Mouse (Mus musculus) liver, embryonic 14.5 days (tissue): ENCODE results near the gene Foxf1. TPM values are rescaled to one million over a fixed set of nuclear protein-coding genes. Genes with fewer than 3 reads are reported as not detected.
A peak's percentile ranks its signal among the peaks of the same experiment; 100 is the strongest.

Source experiments
- ATAC-seq: fragments of 200-750 bp; cut with Nextera tagmentation; 2 replicates; pipeline ENCODE4 v1.8.0; 2017; ENCODE audit warnings: moderate number of reproducible peaks, mild to moderate bottlenecking, moderate library complexity; ENCODE audit not compliant: insufficient read depth
- DNase-seq, 3 experiments: peaks; one replicate each; pipeline ENCODE4 v3.0.0-alpha.2; 2012 to 2013; ENCODE audit warnings: low read depth in 3 of 3, low spot score in 3 of 3
- H3K27ac ChIP-seq: fragments of 300-500 bp; sonication (generic); 2 replicates; pipeline ENCODE4 v1.5.1; 2014; ENCODE audit warnings: moderate library complexity, mild to moderate bottlenecking, control low read depth, inconsistent platforms
- H3K27me3 ChIP-seq: fragments of 300-500 bp; sonication (generic); 2 replicates; pipeline ENCODE4 v1.6.1; 2014; ENCODE audit warnings: mild to moderate bottlenecking, low read length, moderate library complexity; ENCODE audit not compliant: control insufficient read depth, insufficient read depth
- H3K36me3 ChIP-seq: fragments of 300-500 bp; sonication (generic); replicated peaks from 2 replicates; pipeline ENCODE4 v1.6.1; 2014; ENCODE audit warnings: low read depth; ENCODE audit not compliant: control insufficient read depth, insufficient read depth
- H3K4me1 ChIP-seq, 2 experiments: fragments of 200-500 bp in 1 of 2; fragments of 300-500 bp in 1 of 2; sonication (generic) in 1 of 2; replicated peaks; 2 replicates each; pipeline ENCODE4 v1.6.1; 2012 to 2014; ENCODE audit warnings: antibody characterized with exemption in 1 of 2, inconsistent platforms in 1 of 2, low read length in 1 of 2; ENCODE audit not compliant: control insufficient read depth in 2 of 2, insufficient read depth in 2 of 2
- H3K4me2 ChIP-seq: fragments of 300-500 bp; sonication (generic); 2 replicates; pipeline ENCODE4 v1.6.1; 2014; ENCODE audit warnings: low read depth, mild to moderate bottlenecking, control low read depth, moderate library complexity
- H3K4me3 ChIP-seq, 2 experiments: fragments of 200-500 bp in 1 of 2; fragments of 300-500 bp in 1 of 2; sonication (generic) in 1 of 2; 2 replicates each; pipeline ENCODE4 v1.5.1; 2012 to 2014; ENCODE audit warnings: low read depth in 2 of 2, low read length in 2 of 2, mild to moderate bottlenecking in 2 of 2, control low read depth in 1 of 2, inconsistent platforms in 1 of 2, moderate library complexity in 1 of 2; ENCODE audit not compliant: insufficient read depth in 1 of 2
- H3K9ac ChIP-seq: fragments of 300-500 bp; sonication (generic); replicated peaks from 2 replicates; pipeline ENCODE4 v1.6.1; 2014; ENCODE audit warnings: mild to moderate bottlenecking, control low read depth, moderate library complexity
- H3K9me3 ChIP-seq: fragments of 300-500 bp; sonication (generic); 2 replicates; pipeline ENCODE4 v1.6.1; 2016; ENCODE audit warnings: low read length, mixed read lengths; ENCODE audit not compliant: control insufficient read depth
- CTCF ChIP-seq: IDR thresholded peaks from 2 replicates; pipeline ENCODE4 v1.5.1; 2016; ENCODE audit warnings: antibody characterized with exemption, low read depth, control low read depth
- EP300 ChIP-seq: IDR thresholded peaks from 2 replicates; pipeline ENCODE4 v1.6.1; 2016; ENCODE audit warnings: antibody characterized with exemption, low read depth
- WGBS: fragments of 180-500 bp; shearing (Covaris S2); extraction: QIAGEN DNeasy Blood & Tissue Kit; methylation state at CpG from one replicate; pipeline ENCODE4 v1.1.7; 2014; ENCODE audit not compliant: insufficient replicate concordance; 5-methylcytosine and 5-hydroxymethylcytosine counted together
- polyA plus RNA-seq, 2 experiments: library from polyadenylated mRNA; depleted of rRNA in 1 of 2; stranded (reverse) in 1 of 2; unstranded in 1 of 2; fragments of >200 nt; fragmentation: Nextera tagmentation in 1 of 2; extraction: Ambion mirVana in 1 of 2; gene quantifications; 2 replicates each; pipeline versions ENCODE4 v1.2.1 to v1.2.3; 2012 to 2014

Gene Foxf1
- polyA plus RNA-seq, 2 experiments = 2.5 to 2.8 TPM

- no peak overlapping the region for H3K9ac ChIP-seq
- peak overlapping the region; percentile 4; the same call in 1 of the 2 replicates for H3K4me2 ChIP-seq
- DNase-seq (no peak), ATAC-seq (no peak)
- no peaks in the 10 kb centered on the region for H3K36me3 ChIP-seq
- H3K9me3 ChIP-seq = no peaks in the 10 kb centered on the region
- no peak overlapping the region for H3K4me3 ChIP-seq
- peaks cover 66% of the 10 kb centered on the region for H3K27me3 ChIP-seq
- WGBS = 4% methylated on average over 48 of the region's 48 CpGs
- H3K27ac ChIP-seq = no peak overlapping the region
- TF ChIP-seq CTCF (no peak), EP300 (no peak)
- H3K4me1 ChIP-seq = no peaks in the 10 kb centered on the region
These were observed 10.7 kb upstream of the Foxf1 start for GRCm38 (mm10) chr8:121073174-121074107.

- H3K27me3 ChIP-seq = peaks cover 75% of the 10 kb centered on the region
- TF ChIP-seq EP300 (no peak), CTCF (no peak)
- WGBS = 4% methylated on average over 15 of the region's 15 CpGs
- H3K9me3 ChIP-seq = no peaks in the 10 kb centered on the region
- no peak for DNase-seq
- no peak for ATAC-seq
- H3K4me3 ChIP-seq = no peak overlapping the region
- no peaks in the 10 kb centered on the region for H3K36me3 ChIP-seq
- H3K27ac ChIP-seq = no peak overlapping the region
- no peak overlapping the region for H3K4me2 ChIP-seq
- no peak overlapping the region for H3K9ac ChIP-seq
- H3K4me1 ChIP-seq = no peaks in the 10 kb centered on the region
These were observed 9.9 kb upstream of the Foxf1 start for GRCm38 (mm10) chr8:121074108-121074847.

- no peak overlapping the region for H3K27ac ChIP-seq
- H3K4me1 ChIP-seq = no peaks in the 10 kb centered on the region
- H3K27me3 ChIP-seq = peaks cover 80% of the 10 kb centered on the region
- H3K9me3 ChIP-seq = no peaks in the 10 kb centered on the region
- H3K4me3 ChIP-seq = no peak overlapping the region
- WGBS = 5% methylated on average over 10 of the region's 10 CpGs
- no peak for ATAC-seq
- no peak overlapping the region for H3K4me2 ChIP-seq
- no peak for TF ChIP-seq CTCF
- no peak for TF ChIP-seq EP300
- DNase-seq = no peak
- no peaks in the 10 kb centered on the region for H3K36me3 ChIP-seq
- H3K9ac ChIP-seq = no peak overlapping the region
These were observed 9.4 kb upstream of the Foxf1 start for GRCm38 (mm10) chr8:121074848-121075145.

GRCm38 (mm10) chr8:121075936-121076335 lies 8.2 kb upstream of the Foxf1 start:
- H3K4me1 ChIP-seq = no peaks in the 10 kb centered on the region
- TF ChIP-seq EP300 (no peak), CTCF (no peak)
- no peak overlapping the region for H3K27ac ChIP-seq
- ATAC-seq (no peak), DNase-seq (no peak)
- H3K27me3 ChIP-seq = peaks cover 91% of the 10 kb centered on the region
- no peak overlapping the region for H3K4me2 ChIP-seq
- H3K9ac ChIP-seq = no peak overlapping the region
- no peak overlapping the region for H3K4me3 ChIP-seq
- 10% methylated on average over 13 of the region's 13 CpGs for WGBS
- no peaks in the 10 kb centered on the region for H3K9me3 ChIP-seq
- no peaks in the 10 kb centered on the region for H3K36me3 ChIP-seq

- Histone ChIP-seq H3K27me3 (peaks cover 94% of the 10 kb centered on the region), H3K9ac (no peak overlapping the region), H3K9me3 (no peaks in the 10 kb centered on the region), H3K36me3 (no peaks in the 10 kb centered on the region), H3K4me2 (no peak overlapping the region), H3K4me3 (no peak overlapping the region), H3K4me1 (no peaks in the 10 kb centered on the region), H3K27ac (no peak overlapping the region)
- TF ChIP-seq EP300 = no peak
- no peak for TF ChIP-seq CTCF
- WGBS = 29% methylated on average over 7 of the region's 7 CpGs
- DNase-seq (no peak), ATAC-seq (no peak)
These were observed 7.6 kb upstream of the Foxf1 start for GRCm38 (mm10) chr8:121076555-121076954.
